Mouse (Mus musculus) liver, embryonic 16.5 days (tissue): ENCODE measurements at regions not wholly inside any gene's neighbourhood (a gene's known extent, or its start where the extent isn't known, plus 50 kb on each side); places are given as distances from the start of the nearest gene placed in this dataset.

Experiments
- ATAC-seq: fragments of 200-750 bp; cut with Nextera tagmentation; 2 replicates; pipeline ENCODE4 v1.8.0; 2017; ENCODE audit warnings: low read depth, mild to moderate bottlenecking, moderate number of reproducible peaks, moderate library complexity
- H3K27ac ChIP-seq: fragments of 300-500 bp; sonication (generic); 2 replicates; pipeline ENCODE4 v1.5.1; 2014; ENCODE audit warnings: mild to moderate bottlenecking, low read length
- H3K27me3 ChIP-seq: fragments of 300-500 bp; sonication (generic); 2 replicates; pipeline ENCODE4 v1.6.1; 2014; ENCODE audit warnings: low read depth, low read length, mixed read lengths; ENCODE audit not compliant: control insufficient read depth, insufficient read depth
- H3K36me3 ChIP-seq: fragments of 300-500 bp; sonication (generic); 2 replicates; pipeline ENCODE4 v1.6.1; 2014; ENCODE audit warnings: mild to moderate bottlenecking; ENCODE audit not compliant: control insufficient read depth, insufficient read depth
- H3K4me1 ChIP-seq: fragments of 300-500 bp; sonication (generic); 2 replicates; pipeline ENCODE4 v1.6.1; 2014; ENCODE audit warnings: low read depth, low read length, mixed read lengths; ENCODE audit not compliant: control insufficient read depth
- H3K4me2 ChIP-seq: fragments of 300-500 bp; sonication (generic); 2 replicates; pipeline ENCODE4 v1.6.1; 2014; ENCODE audit warnings: low read depth, low read length, mixed read lengths
- H3K4me3 ChIP-seq: fragments of 300-500 bp; sonication (generic); 2 replicates; pipeline ENCODE4 v1.5.1; 2014; ENCODE audit warnings: low read depth, mild to moderate bottlenecking, low read length
- H3K9ac ChIP-seq: fragments of 300-500 bp; sonication (generic); 2 replicates; pipeline ENCODE4 v1.6.1; 2014; ENCODE audit warnings: low read depth, low read length
- H3K9me3 ChIP-seq: fragments of 300-500 bp; sonication (generic); replicated peaks from 2 replicates; pipeline ENCODE4 v1.6.1; 2016; ENCODE audit warnings: low read length; ENCODE audit not compliant: control insufficient read depth
- WGBS: fragments of 180-500 bp; shearing (Covaris S2); extraction: QIAGEN DNeasy Blood & Tissue Kit; methylation state at CpG from one replicate; pipeline ENCODE4 v1.1.7; 2014; ENCODE audit not compliant: insufficient replicate concordance; 5-methylcytosine and 5-hydroxymethylcytosine counted together

DNA sequence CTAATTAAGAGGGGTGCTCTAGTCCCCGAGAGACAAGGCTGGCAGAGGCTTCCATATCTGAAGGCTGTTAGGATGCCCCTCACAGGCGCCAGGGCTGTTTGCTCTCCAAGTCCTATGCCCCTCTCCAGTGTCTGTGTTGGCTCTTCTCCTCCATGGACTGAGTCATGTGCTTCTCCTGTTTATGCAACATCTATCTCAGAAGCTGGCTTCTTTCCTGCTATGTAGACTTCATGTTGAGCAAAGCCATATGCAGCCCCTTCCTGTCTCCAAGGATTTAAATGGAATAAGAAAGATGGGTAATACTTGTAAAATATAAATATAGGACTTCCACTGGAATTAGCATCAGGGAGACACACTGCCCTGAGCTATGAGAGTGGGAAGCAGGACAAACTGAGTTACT lies 278.3 kb downstream of the Cdh26 start:
- WGBS, result 36% methylated on average over 2 of the region's 2 CpGs
- Histone ChIP-seq H3K9me3 (no peaks in the 10 kb centered on the region), H3K9ac (no peak overlapping the region), H3K27ac (no peak overlapping the region), H3K4me2 (no peak overlapping the region), H3K4me1 (no peaks in the 10 kb centered on the region; the same call in 1 of the 2 replicates), H3K4me3 (no peak overlapping the region), H3K27me3 (no peaks in the 10 kb centered on the region), H3K36me3 (no peaks in the 10 kb centered on the region)
- no peak for ATAC-seq

DNA sequence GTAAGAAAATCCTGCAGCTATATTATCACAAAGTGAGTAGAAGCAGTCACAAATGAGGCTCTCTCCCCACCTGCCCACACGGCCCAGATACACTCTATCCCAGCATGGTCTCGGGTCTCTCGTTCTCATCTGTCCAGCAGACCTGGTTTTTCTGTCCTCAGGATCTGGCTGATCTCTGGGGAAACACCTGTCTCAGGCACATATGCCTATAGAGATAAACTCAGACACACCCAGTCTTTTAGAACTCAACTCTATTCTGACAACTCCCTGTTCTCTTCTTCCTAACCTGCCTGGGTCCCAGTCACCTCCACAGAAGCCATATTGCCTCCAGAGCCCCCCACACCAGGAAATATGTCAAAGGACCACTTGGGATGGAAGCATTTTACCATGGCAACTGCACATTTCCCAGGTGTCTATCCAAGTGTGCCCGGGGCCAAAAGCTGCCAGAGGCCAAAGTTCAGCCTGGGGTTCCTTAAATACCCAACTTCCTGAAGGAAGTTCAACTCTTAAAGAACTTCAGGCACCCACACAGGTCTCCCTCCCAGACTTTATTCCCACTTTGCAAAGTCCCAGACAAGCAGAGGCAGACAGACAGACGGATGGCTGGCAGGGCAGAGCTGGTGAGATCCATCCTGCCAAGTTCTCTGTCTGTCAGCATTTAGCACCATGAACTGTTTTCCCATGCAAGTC lies 279.0 kb downstream of the Cdh26 start:
- H3K4me3 ChIP-seq, result no peak overlapping the region
- H3K4me2 ChIP-seq, result no peak overlapping the region
- no peaks in the 10 kb centered on the region; the same call in 1 of the 2 replicates for H3K4me1 ChIP-seq
- H3K27ac ChIP-seq, result no peak overlapping the region
- H3K27me3 ChIP-seq, result no peaks in the 10 kb centered on the region
- 39% methylated on average over 5 of the region's 5 CpGs for WGBS
- no peaks in the 10 kb centered on the region for H3K36me3 ChIP-seq
- no peak overlapping the region for H3K9ac ChIP-seq
- ATAC-seq, result no peak
- H3K9me3 ChIP-seq, result no peaks in the 10 kb centered on the region

DNA sequence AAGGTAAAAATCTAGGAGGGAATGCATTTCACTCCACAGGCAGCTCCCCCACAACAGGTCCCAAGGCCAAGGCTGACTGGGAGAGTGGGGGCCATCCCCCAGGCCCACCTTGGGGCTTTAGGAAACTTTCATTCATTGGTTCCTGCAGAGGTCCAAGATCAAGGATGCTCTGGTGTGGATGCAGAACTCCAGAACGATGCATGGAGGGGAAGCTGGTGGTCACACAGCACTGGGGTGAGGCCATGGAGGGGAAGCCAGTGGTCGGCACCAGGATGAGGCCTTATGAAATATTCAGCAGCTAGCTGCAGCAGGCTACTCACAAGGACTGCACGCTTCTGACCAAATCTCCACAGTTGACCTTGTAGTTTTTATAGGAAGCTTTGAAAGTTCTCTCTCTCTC lies 279.7 kb downstream of the Cdh26 start:
- 31% methylated on average over 3 of the region's 3 CpGs for WGBS
- Histone ChIP-seq H3K4me1 (no peaks in the 10 kb centered on the region; the same call in 1 of the 2 replicates), H3K27me3 (no peaks in the 10 kb centered on the region), H3K36me3 (no peaks in the 10 kb centered on the region), H3K4me3 (no peak overlapping the region), H3K4me2 (no peak overlapping the region), H3K9me3 (no peaks in the 10 kb centered on the region), H3K27ac (no peak overlapping the region), H3K9ac (no peak overlapping the region)
- ATAC-seq, result no peak

- Histone ChIP-seq H3K36me3 (no peaks in the 10 kb centered on the region), H3K4me2 (no peak overlapping the region), H3K27me3 (no peaks in the 10 kb centered on the region), H3K27ac (no peak overlapping the region), H3K9me3 (no peaks in the 10 kb centered on the region), H3K4me1 (no peaks in the 10 kb centered on the region; the same call in 1 of the 2 replicates), H3K9ac (no peak overlapping the region), H3K4me3 (no peak overlapping the region)
- ATAC-seq, result 0 out of 2 replicates have a peak, but pooled peaks have one; percentile 19
- WGBS, result 65% methylated on average over 5 of the region's 5 CpGs
Measured at GRCm38 (mm10) chr2:178711587-178712080, 281.3 kb downstream of the Cdh26 start.

GRCm38 (mm10) chr2:178712391-178712892 lies 282.1 kb downstream of the Cdh26 start:
- no peak for ATAC-seq
- H3K9ac ChIP-seq, result no peak overlapping the region
- H3K9me3 ChIP-seq, result no peaks in the 10 kb centered on the region
- no peaks in the 10 kb centered on the region for H3K27me3 ChIP-seq
- H3K4me1 ChIP-seq, result no peaks in the 10 kb centered on the region; the same call in 1 of the 2 replicates
- WGBS, result 45% methylated on average over 9 of the region's 9 CpGs
- H3K4me2 ChIP-seq, result no peak overlapping the region
- H3K36me3 ChIP-seq, result no peaks in the 10 kb centered on the region
- H3K4me3 ChIP-seq, result no peak overlapping the region
- no peak overlapping the region for H3K27ac ChIP-seq

GRCm38 (mm10) chr2:178715500-178716245 lies 285.3 kb downstream of the Cdh26 start:
- Histone ChIP-seq H3K27me3 (no peaks in the 10 kb centered on the region), H3K4me2 (no peak overlapping the region), H3K36me3 (no peaks in the 10 kb centered on the region), H3K4me1 (no peaks in the 10 kb centered on the region; the same call in 1 of the 2 replicates), H3K9ac (no peak overlapping the region), H3K9me3 (no peaks in the 10 kb centered on the region), H3K4me3 (no peak overlapping the region), H3K27ac (no peak overlapping the region)
- ATAC-seq, result peak; percentile 40; the same call in 1 of the 2 replicates
- 56% methylated on average over 5 of the region's 5 CpGs for WGBS

- no peak for ATAC-seq
- no peaks in the 10 kb centered on the region for H3K4me1 ChIP-seq
- H3K27ac ChIP-seq, result no peak overlapping the region
- no peaks in the 10 kb centered on the region for H3K36me3 ChIP-seq
- H3K9ac ChIP-seq, result no peak overlapping the region
- no peak overlapping the region for H3K4me2 ChIP-seq
- H3K4me3 ChIP-seq, result no peak overlapping the region
- WGBS, result 45% methylated on average over 5 of the region's 5 CpGs
- H3K27me3 ChIP-seq, result no peaks in the 10 kb centered on the region
- H3K9me3 ChIP-seq, result no peaks in the 10 kb centered on the region
Measured at GRCm38 (mm10) chr2:178718048-178718447, 287.7 kb downstream of the Cdh26 start.

GRCm38 (mm10) chr2:178723455-178723854 lies 293.1 kb downstream of the Cdh26 start:
- Histone ChIP-seq H3K27me3 (no peaks in the 10 kb centered on the region), H3K27ac (no peak overlapping the region), H3K9me3 (no peaks in the 10 kb centered on the region), H3K4me3 (no peak overlapping the region), H3K4me1 (no peaks in the 10 kb centered on the region), H3K4me2 (no peak overlapping the region), H3K9ac (no peak overlapping the region), H3K36me3 (no peaks in the 10 kb centered on the region)
- ATAC-seq, result no peak
- WGBS, result 39% methylated on average over 3 of the region's 3 CpGs

GRCm38 (mm10) chr2:178724228-178724627 lies 293.9 kb downstream of the Cdh26 start:
- Histone ChIP-seq H3K9ac (no peak overlapping the region), H3K4me2 (no peak overlapping the region), H3K36me3 (no peaks in the 10 kb centered on the region), H3K4me1 (no peaks in the 10 kb centered on the region), H3K27me3 (no peaks in the 10 kb centered on the region), H3K4me3 (no peak overlapping the region), H3K27ac (no peak overlapping the region), H3K9me3 (no peaks in the 10 kb centered on the region)
- ATAC-seq, result no peak
- WGBS, result 23% methylated on average over 5 of the region's 5 CpGs
